Mouse (Mus musculus): ENCODE measurements around the gene C530008M17Rik. TPM values are rescaled to one million over a fixed set of nuclear protein-coding genes. Genes with fewer than 3 reads are reported as not detected.

The C530008M17Rik gene
- polyA plus RNA-seq, 1 experiment = 42.0 TPM

DNA sequence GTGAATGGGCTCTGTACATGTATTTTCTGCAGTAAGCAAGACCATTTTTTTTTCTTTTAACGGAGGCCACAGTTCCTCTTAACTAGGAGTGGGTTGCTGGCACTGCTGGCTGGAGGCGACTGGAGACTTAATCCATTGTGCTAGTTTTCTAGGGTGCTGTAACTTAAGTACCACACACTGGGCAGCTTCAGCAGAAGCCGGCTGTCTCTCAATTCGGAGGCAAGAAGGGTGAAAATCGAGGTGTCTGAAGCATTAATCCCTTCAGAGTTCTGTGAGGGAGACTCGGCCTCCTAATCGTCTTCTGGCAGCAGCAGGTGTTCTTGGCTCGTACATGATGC is 126.8 kb downstream of the C530008M17Rik start:
- Histone ChIP-seq H3K4me3 (replicated peaks) (no peak overlapping the region), H3K9me3 (no peaks in the 10 kb centered on the region), H3K4me1 (peaks cover 71% of the 10 kb centered on the region), H3K27me3 (replicated peaks) (no peaks in the 10 kb centered on the region), H3K36me3 (replicated peaks; ENCODE audit: low read length) (peaks cover 72% of the 10 kb centered on the region)
- TF ChIP-seq FLI1 (IDR thresholded peaks at IDR 0.05; ENCODE audit: low read length) (no peak), GATA1 (IDR thresholded peaks at IDR 0.05; ENCODE audit: borderline replicate concordance, low read length) (no peak)

DNA sequence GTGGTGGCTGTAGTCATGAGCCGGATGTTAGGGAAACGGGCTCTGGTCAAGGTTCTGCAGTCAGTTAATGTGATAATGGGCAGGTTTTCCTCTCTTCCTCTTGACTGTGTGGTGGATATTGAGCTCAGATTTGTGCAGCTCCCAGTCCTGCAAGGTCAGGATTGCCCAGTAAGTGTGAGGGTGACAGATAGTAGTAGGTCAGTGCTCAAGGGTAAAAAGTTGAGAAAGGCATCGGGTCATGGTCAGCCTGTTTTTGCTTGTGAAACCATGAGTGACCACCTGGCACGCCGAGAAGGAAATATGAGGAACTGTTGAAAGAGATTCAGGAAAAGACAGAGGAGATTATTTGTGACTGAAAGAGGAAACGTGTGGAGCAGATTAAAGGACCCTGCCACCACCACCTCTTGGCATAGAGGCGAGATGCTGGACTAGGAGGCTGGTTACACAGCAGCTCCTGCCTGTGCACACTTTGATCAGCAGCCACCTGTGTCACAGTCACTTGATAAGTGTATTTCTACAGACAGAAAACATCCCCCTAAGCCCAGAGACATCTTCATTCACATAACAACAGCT is 127.9 kb downstream of the C530008M17Rik start:
- TF ChIP-seq GATA1 (IDR thresholded peaks at IDR 0.05; ENCODE audit: borderline replicate concordance, low read length) (no peak), FLI1 (IDR thresholded peaks at IDR 0.05; ENCODE audit: low read length) (no peak)
- Histone ChIP-seq H3K9me3 (no peaks in the 10 kb centered on the region), H3K27me3 (replicated peaks) (no peaks in the 10 kb centered on the region), H3K4me1 (peaks cover 71% of the 10 kb centered on the region), H3K4me3 (replicated peaks) (no peak overlapping the region), H3K36me3 (replicated peaks; ENCODE audit: low read length) (peaks cover 82% of the 10 kb centered on the region)

DNA sequence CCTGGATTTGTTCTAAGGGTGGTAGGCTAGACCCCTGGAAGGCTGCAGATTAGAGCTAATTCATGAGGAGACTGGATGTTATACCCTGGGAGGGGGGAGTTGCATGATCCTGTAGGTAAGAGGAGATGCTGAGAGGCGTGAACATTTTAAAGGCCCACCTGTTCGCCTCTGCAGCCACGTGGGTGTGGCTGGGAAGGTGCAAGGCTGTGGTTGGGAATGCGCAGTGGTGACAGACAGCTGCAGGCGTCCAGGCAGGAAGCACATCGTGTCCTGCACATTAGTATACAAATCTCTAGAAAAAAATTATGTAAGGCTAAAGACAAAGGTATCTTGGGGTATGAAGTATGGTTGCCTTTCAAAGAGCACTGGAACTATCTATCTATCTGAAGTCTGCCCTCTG is 128.7 kb downstream of the C530008M17Rik start:
- H3K9me3 ChIP-seq = no peaks in the 10 kb centered on the region
- no peak overlapping the region for H3K4me3 ChIP-seq (replicated peaks)
- H3K27me3 ChIP-seq (replicated peaks) = no peaks in the 10 kb centered on the region
- TF ChIP-seq FLI1 (IDR thresholded peaks at IDR 0.05; ENCODE audit: low read length) (no peak), GATA1 (IDR thresholded peaks at IDR 0.05; ENCODE audit: borderline replicate concordance, low read length) (no peak)
- H3K36me3 ChIP-seq (replicated peaks; ENCODE audit: low read length) = peaks cover 87% of the 10 kb centered on the region
- peaks cover 71% of the 10 kb centered on the region for H3K4me1 ChIP-seq

DNA sequence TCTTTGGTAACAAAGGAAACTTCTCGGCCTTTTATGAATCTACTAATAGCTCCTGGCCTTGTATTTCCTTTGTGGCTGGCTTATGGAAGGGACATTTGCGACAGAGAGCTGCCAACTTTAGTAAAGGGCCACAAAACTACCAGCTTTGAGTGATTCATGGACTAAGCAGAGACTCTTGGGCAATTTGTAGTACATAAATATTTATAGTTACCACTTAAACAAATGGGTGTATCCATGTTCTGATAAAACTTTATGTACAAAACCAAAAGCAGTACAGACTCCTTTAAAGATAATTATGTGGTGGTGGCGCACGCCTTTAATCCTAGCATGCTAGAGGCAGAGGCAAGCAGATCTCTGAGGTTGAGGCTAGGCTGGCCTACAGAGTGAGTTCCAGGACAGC is 133.6 kb downstream of the C530008M17Rik start:
- Histone ChIP-seq H3K9me3 (no peaks in the 10 kb centered on the region), H3K36me3 (replicated peaks; ENCODE audit: low read length) (peaks cover 80% of the 10 kb centered on the region), H3K27me3 (replicated peaks) (no peaks in the 10 kb centered on the region), H3K4me1 (peaks cover 63% of the 10 kb centered on the region), H3K4me3 (replicated peaks) (no peak overlapping the region)
- TF ChIP-seq FLI1 (IDR thresholded peaks at IDR 0.05; ENCODE audit: low read length) = no peak
- no peak for TF ChIP-seq GATA1 (IDR thresholded peaks at IDR 0.05; ENCODE audit: borderline replicate concordance, low read length)

DNA sequence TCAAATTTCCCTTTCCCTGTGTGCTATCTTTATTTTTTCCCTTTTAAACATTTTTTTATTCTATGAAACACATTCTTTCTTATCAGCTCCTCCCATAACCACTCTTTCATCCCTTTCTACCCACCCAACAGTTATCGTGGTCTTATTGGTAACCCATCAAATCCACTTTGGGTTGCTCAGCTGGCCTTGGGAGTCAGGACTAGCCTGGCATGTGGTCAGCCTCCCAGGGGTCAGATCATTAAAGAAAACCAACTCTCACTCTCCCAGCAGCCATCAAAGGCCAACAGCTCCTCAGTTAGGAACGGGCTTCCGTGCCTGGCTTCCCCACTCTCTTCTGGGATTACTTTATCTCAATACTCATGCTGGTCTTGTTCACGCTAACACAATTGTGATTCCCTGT is 135.0 kb downstream of the C530008M17Rik start:
- TF ChIP-seq GATA1 (IDR thresholded peaks at IDR 0.05; ENCODE audit: borderline replicate concordance, low read length) = no peak
- TF ChIP-seq FLI1 (IDR thresholded peaks at IDR 0.05; ENCODE audit: low read length) = no peak

DNA sequence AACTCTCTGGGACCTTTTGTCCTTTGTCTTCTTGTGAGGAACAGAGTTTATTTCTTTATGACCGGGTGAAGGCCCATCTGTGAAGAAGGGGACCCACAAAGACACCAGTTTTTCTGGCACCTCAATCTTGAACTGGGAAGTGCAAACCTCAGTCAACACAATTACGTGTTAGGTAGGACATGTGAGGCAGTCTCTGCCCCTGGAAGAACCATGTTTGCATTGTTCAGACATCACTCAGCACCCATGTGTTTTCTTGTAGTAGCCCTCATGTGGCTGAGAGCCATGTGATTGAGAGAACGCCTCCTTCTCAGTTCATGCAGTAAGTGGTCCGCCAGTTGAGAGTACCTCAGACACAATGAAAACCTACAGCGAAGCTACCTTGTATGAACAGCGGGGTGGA is 136.4 kb downstream of the C530008M17Rik start:
- H3K36me3 ChIP-seq (replicated peaks; ENCODE audit: low read length) = peaks cover 67% of the 10 kb centered on the region
- H3K4me3 ChIP-seq (replicated peaks) = no peak overlapping the region
- no peak for TF ChIP-seq FLI1 (IDR thresholded peaks at IDR 0.05; ENCODE audit: low read length)
- no peak for TF ChIP-seq GATA1 (IDR thresholded peaks at IDR 0.05; ENCODE audit: borderline replicate concordance, low read length)
- H3K9me3 ChIP-seq = no peaks in the 10 kb centered on the region
- H3K4me1 ChIP-seq = peaks cover 58% of the 10 kb centered on the region
- H3K27me3 ChIP-seq (replicated peaks) = no peaks in the 10 kb centered on the region

More for the DNA sequence above, 135.0 kb downstream of the C530008M17Rik start:
- no peak overlapping the region for H3K4me3 ChIP-seq (replicated peaks)
- H3K36me3 ChIP-seq (replicated peaks; ENCODE audit: low read length) = peaks cover 78% of the 10 kb centered on the region
- no peaks in the 10 kb centered on the region for H3K9me3 ChIP-seq
- no peaks in the 10 kb centered on the region for H3K27me3 ChIP-seq (replicated peaks)
- peaks cover 56% of the 10 kb centered on the region for H3K4me1 ChIP-seq

DNA sequence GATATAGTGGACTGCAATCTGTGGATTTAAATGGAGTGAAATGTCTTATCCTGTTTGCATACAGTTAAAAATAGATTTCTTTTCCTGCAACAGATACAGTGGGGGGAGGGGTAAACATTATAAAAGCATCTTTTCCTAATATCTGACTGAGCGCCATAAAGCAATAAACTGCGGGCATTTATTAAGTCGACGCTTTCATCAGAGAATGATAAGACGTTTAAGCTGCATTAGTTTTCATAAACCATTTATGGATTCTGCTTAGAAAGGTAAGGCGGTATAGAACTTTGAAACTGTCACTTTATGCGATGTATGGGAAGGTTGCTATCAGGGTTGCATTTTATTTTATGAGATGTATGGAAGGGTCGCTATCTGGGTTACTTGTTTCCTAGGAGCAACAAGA is 141.7 kb downstream of the C530008M17Rik start:
- H3K36me3 ChIP-seq (replicated peaks; ENCODE audit: low read length) = peaks cover 59% of the 10 kb centered on the region
- peaks cover 4% of the 10 kb centered on the region for H3K9me3 ChIP-seq
- no peak overlapping the region for H3K4me3 ChIP-seq (replicated peaks)
- no peaks in the 10 kb centered on the region for H3K27me3 ChIP-seq (replicated peaks)
- peaks cover 22% of the 10 kb centered on the region for H3K4me1 ChIP-seq
- TF ChIP-seq GATA1 (IDR thresholded peaks at IDR 0.05; ENCODE audit: borderline replicate concordance, low read length) (no peak), FLI1 (IDR thresholded peaks at IDR 0.05; ENCODE audit: low read length) (no peak)

DNA sequence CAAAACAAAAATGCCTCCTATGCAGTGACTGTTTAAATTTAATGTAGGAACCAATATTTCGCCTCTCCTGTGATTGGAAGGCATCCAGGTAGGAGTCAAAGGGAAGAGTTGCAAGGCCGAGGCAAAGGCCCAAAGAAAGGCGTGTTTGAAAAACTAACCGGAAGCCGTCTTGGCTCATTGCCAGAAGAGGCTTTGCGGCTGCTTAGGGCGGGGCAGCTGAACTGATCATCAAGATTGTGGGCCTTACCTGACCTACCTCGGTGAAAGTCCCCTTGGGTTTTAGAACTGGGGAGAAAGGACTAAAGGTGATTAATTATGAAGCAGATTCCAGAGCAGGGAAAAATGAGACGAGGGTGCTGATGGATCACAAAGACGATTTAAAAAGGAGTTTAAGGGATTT is 143.2 kb downstream of the C530008M17Rik start:
- Histone ChIP-seq H3K27me3 (replicated peaks) (no peaks in the 10 kb centered on the region), H3K36me3 (replicated peaks; ENCODE audit: low read length) (peaks cover 55% of the 10 kb centered on the region), H3K9me3 (peaks cover 16% of the 10 kb centered on the region), H3K4me1 (peaks cover 25% of the 10 kb centered on the region), H3K4me3 (replicated peaks) (no peak overlapping the region)
- TF ChIP-seq FLI1 (IDR thresholded peaks at IDR 0.05; ENCODE audit: low read length) = no peak
- no peak for TF ChIP-seq GATA1 (IDR thresholded peaks at IDR 0.05; ENCODE audit: borderline replicate concordance, low read length)

DNA sequence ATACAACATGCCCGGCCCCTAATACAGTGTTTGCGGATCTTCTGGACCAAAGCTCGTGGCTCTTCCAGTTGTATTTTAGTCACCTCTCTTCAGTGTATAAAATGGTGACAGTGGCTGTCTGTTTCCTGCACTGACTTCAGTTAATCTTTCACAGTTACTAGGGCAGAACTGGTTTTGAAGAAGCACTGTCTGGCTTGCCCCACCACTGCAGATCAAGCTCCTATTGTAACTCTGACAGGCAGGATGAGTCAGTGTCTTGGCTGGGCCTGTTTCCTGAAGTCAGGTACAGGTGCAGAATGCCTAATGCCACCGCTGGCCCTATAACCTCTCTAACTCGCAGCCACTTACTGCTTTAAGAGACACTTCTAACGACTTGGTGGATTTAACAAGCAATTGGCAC is 152.7 kb downstream of the C530008M17Rik start:
- TF ChIP-seq GATA1 (IDR thresholded peaks at IDR 0.05; ENCODE audit: borderline replicate concordance, low read length) (no peak), FLI1 (IDR thresholded peaks at IDR 0.05; ENCODE audit: low read length) (no peak)

DNA sequence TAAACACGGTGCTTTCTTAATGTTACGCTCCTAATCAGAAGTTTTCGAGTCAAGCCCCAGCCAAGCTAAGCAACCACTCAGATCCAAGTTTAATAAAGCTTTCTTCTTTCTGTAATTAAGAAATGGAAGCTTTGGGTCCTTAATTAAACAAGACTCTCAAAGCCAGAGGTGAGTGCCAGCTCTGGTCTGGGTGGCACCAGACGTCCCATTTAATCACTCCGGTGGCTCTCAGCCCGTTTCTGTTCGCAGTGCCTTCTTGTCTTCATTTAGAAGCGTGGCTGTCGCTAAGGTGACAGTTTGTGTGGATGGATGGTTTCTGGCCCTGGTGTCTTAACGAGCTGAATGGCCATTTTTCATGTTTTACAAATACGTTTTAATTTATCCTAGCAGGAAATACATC is 158.7 kb downstream of the C530008M17Rik start:
- Histone ChIP-seq H3K9me3 (peaks cover 2% of the 10 kb centered on the region; the same call in 1 of the 2 replicates), H3K27me3 (replicated peaks) (no peaks in the 10 kb centered on the region), H3K4me1 (peaks cover 41% of the 10 kb centered on the region), H3K36me3 (replicated peaks; ENCODE audit: low read length) (peaks cover 32% of the 10 kb centered on the region), H3K4me3 (replicated peaks) (no peak overlapping the region)
- no peak for TF ChIP-seq GATA1 (IDR thresholded peaks at IDR 0.05; ENCODE audit: borderline replicate concordance, low read length)
- TF ChIP-seq FLI1 (IDR thresholded peaks at IDR 0.05; ENCODE audit: low read length) = no peak

More for the DNA sequence above, 152.7 kb downstream of the C530008M17Rik start:
- Histone ChIP-seq H3K27me3 (replicated peaks) (no peaks in the 10 kb centered on the region), H3K4me3 (replicated peaks) (no peak overlapping the region), H3K9me3 (peaks cover 2% of the 10 kb centered on the region), H3K36me3 (replicated peaks; ENCODE audit: low read length) (peaks cover 54% of the 10 kb centered on the region), H3K4me1 (peaks cover 11% of the 10 kb centered on the region)
